Mouse (Mus musculus) liver, embryonic 12.5 days (tissue): ENCODE results near the gene Wfdc6b. TPM values are rescaled to one million over a fixed set of nuclear protein-coding genes. Genes with fewer than 3 reads are reported as not detected.

Source experiments
- polyA plus RNA-seq: library from polyadenylated mRNA; unstranded; fragments of >200 nt; fragmentation: Nextera tagmentation; extraction: Ambion mirVana; gene quantifications from 2 replicates; pipeline ENCODE4 v1.2.1, GENCODE M21; 2016

The Wfdc6b gene
- polyA plus RNA-seq, 1 experiment from 2014 or later = not detected

Other genes starting within 250 kb of the Wfdc6b start
- 12.1 and 14.1 TPM in 2 replicates for gene Slpi, start 224.4 kb upstream of the Wfdc6b start, polyA plus RNA-seq
- gene Rbpjl, start 210.4 kb upstream of the Wfdc6b start, polyA plus RNA-seq = not detected in 2 replicates
- 0.28 and 0.41 TPM in 2 replicates for gene Matn4, start 208.4 kb upstream of the Wfdc6b start, polyA plus RNA-seq
- 31.3 and 31.8 TPM in 2 replicates for gene Sdc4, start 169.6 kb upstream of the Wfdc6b start, polyA plus RNA-seq
- gene Sys1, start 156.6 kb upstream of the Wfdc6b start, polyA plus RNA-seq = 36.1 and 37.9 TPM in 2 replicates
- 4.7 and 5.2 TPM in 2 replicates for gene Gm20458, start 152.6 kb upstream of the Wfdc6b start, polyA plus RNA-seq
- gene Trp53tg5, start 139.8 kb upstream of the Wfdc6b start, polyA plus RNA-seq = not detected in 2 replicates
- gene Dbndd2, start 127.4 kb upstream of the Wfdc6b start, polyA plus RNA-seq = 0.94 and 1.7 TPM in 2 replicates
- 29.7 and 30.3 TPM in 2 replicates for gene Pigt, start 116.0 kb upstream of the Wfdc6b start, polyA plus RNA-seq
- gene Wfdc2, start 51.1 kb upstream of the Wfdc6b start, polyA plus RNA-seq = 2.1 and 3.2 TPM in 2 replicates
- gene Spint3, start 40.1 kb upstream of the Wfdc6b start, polyA plus RNA-seq = not detected in 2 replicates
- 0.26 TPM in 1 of 2 replicates, not detected in the other for gene Wfdc6a, start 28.1 kb upstream of the Wfdc6b start, polyA plus RNA-seq
- gene Eppin, start 19.9 kb upstream of the Wfdc6b start, polyA plus RNA-seq = not detected in 2 replicates
- not detected in 2 replicates for gene Wfdc8, start 104 bp downstream of the Wfdc6b start, polyA plus RNA-seq
- gene Wfdc16, start 25.3 kb downstream of the Wfdc6b start, polyA plus RNA-seq = not detected in 2 replicates
- gene Wfdc10, start 42.5 kb downstream of the Wfdc6b start, polyA plus RNA-seq = not detected in 2 replicates
- gene Wfdc9, start 43.1 kb downstream of the Wfdc6b start, polyA plus RNA-seq = not detected in 2 replicates
- gene Wfdc11, start 60.6 kb downstream of the Wfdc6b start, polyA plus RNA-seq = not detected in 2 replicates
- gene Wfdc13, start 71.6 kb downstream of the Wfdc6b start, polyA plus RNA-seq = not detected in 2 replicates
- not detected in 2 replicates for gene Spint4, start 85.0 kb downstream of the Wfdc6b start, polyA plus RNA-seq
- gene Spint5, start 101.8 kb downstream of the Wfdc6b start, polyA plus RNA-seq = not detected in 2 replicates
- gene Wfdc3, start 132.4 kb downstream of the Wfdc6b start, polyA plus RNA-seq = 0.48 and 0.93 TPM in 2 replicates
- gene Dnttip1, start 132.5 kb downstream of the Wfdc6b start, polyA plus RNA-seq = 56.9 and 61.0 TPM in 2 replicates
- 669 and 687 TPM in 2 replicates for gene Ube2c, start 156.4 kb downstream of the Wfdc6b start, polyA plus RNA-seq
- gene Tnnc2, start 166.4 kb downstream of the Wfdc6b start, polyA plus RNA-seq = 0.66 and 1.8 TPM in 2 replicates
- 5.5 TPM in 2 replicates for gene Snx21, start 172.3 kb downstream of the Wfdc6b start, polyA plus RNA-seq
- 20.3 and 21.5 TPM in 2 replicates for gene Acot8, start 191.4 kb downstream of the Wfdc6b start, polyA plus RNA-seq
- 4.8 and 5.9 TPM in 2 replicates for gene Zswim3, start 191.6 kb downstream of the Wfdc6b start, polyA plus RNA-seq
- 8.9 and 9.1 TPM in 2 replicates for gene Zswim1, start 209.2 kb downstream of the Wfdc6b start, polyA plus RNA-seq
- not detected in 2 replicates for gene Spata25, start 215.0 kb downstream of the Wfdc6b start, polyA plus RNA-seq
- gene Ctsa, start 219.4 kb downstream of the Wfdc6b start, polyA plus RNA-seq = 66.7 and 69.3 TPM in 2 replicates
- 2.1 and 2.2 TPM in 2 replicates for gene Neurl2, start 219.9 kb downstream of the Wfdc6b start, polyA plus RNA-seq
- 8.4 and 8.7 TPM in 2 replicates for gene Pltp, start 244.2 kb downstream of the Wfdc6b start, polyA plus RNA-seq